8 mouse cellular contexts compared by ENCODE assay signal in genomic region chr14:58075433-58076029, GRCm38 (mm10). TPM values are rescaled to one million over a fixed set of nuclear protein-coding genes. Genes with fewer than 3 reads are reported as not detected.
A peak's percentile ranks its signal among the peaks of the same experiment; 100 is the strongest.
DNase-seq lines count a peak whose midpoint lies in the region; ATAC-seq and TF ChIP-seq lines count a peak whose summit lies in the region.
"Had no signal": no experiment of that assay in that cellular context is flagged by ENCODE, and none has a peak within 500 bp of the region (broad histone marks: within the 10 kb centered on the region; RNA-seq: fewer than 3 reads in every experiment).

No protein-coding gene starts in this region.

- H3K27ac ChIP-seq in ES-E14 (ENCODE audit: insufficient read depth, low read depth, low read length, poor library complexity, severe bottlenecking), result no peak overlapping the region
- peak overlapping the region; percentile 64 for H3K27ac ChIP-seq in embryonic facial prominence, embryonic 13.5 days
- peak overlapping the region; percentile 77 for H3K27ac ChIP-seq in hindbrain, embryonic 11.5 days (ENCODE audit: low read depth, low read length)

- peak overlapping the region; percentile 64 to 78 for H3K4me3 ChIP-seq in ES-E14 (ENCODE audit: insufficient read depth in 1 of 2, low read depth in 1 of 2, low read length in 2 of 2, poor library complexity in 1 of 2, severe bottlenecking in 1 of 2)
- peak overlapping the region; percentile 57 for H3K4me3 ChIP-seq in embryonic facial prominence, embryonic 13.5 days
- peak overlapping the region; percentile 57 for H3K4me3 ChIP-seq in hindbrain, embryonic 11.5 days (ENCODE audit: low read depth, low read length)

- WGBS in embryonic facial prominence, embryonic 13.5 days, result under 1% methylated on average over 31 of the region's 31 CpGs
- WGBS in hindbrain, embryonic 11.5 days, result 2% methylated on average over 29 of the region's 31 CpGs

- no peak overlapping the region for H3K9ac ChIP-seq in ES-E14 (ENCODE audit: insufficient read depth, low read depth, low read length, poor library complexity, severe bottlenecking)
- peak overlapping the region; percentile 69 for H3K9ac ChIP-seq in embryonic facial prominence, embryonic 13.5 days
- peak overlapping the region; percentile 64 for H3K9ac ChIP-seq in hindbrain, embryonic 11.5 days (ENCODE audit: low read depth, low read length)

- ATAC-seq in embryonic facial prominence, embryonic 13.5 days (ENCODE audit: insufficient number of reproducible peaks, insufficient read depth, low FRiP score, low TSS enrichment, low read depth), result no peak
- peak; percentile 49 for ATAC-seq in hindbrain, embryonic 11.5 days (ENCODE audit: low FRiP score)

- H3K9me3 ChIP-seq in ES-E14 (ENCODE audit: control insufficient read depth, insufficient read depth, low read depth, low read length), result no peaks in the 10 kb centered on the region
- no peaks in the 10 kb centered on the region for H3K9me3 ChIP-seq in embryonic facial prominence, embryonic 13.5 days
- no peaks in the 10 kb centered on the region for H3K9me3 ChIP-seq in hindbrain, embryonic 11.5 days (ENCODE audit: control insufficient read depth, low read length)

- no peaks in the 10 kb centered on the region for H3K4me1 ChIP-seq in ES-E14 (ENCODE audit: control insufficient read depth in 2 of 2, insufficient read depth in 2 of 2, low read length in 2 of 2, poor library complexity in 1 of 2)
- peaks cover 50% of the 10 kb centered on the region for H3K4me1 ChIP-seq in embryonic facial prominence, embryonic 13.5 days
- peaks cover 11% of the 10 kb centered on the region for H3K4me1 ChIP-seq in hindbrain, embryonic 11.5 days (replicated peaks; ENCODE audit: control insufficient read depth, insufficient read depth, low read length)

- DNase-seq in ES-E14 (ENCODE audit: low read depth, low spot score), result no peak
- DNase-seq in adrenal gland, postnatal 10 days, result peak; percentile 61
- peak; percentile 64 for DNase-seq in hindbrain, embryonic 11.5 days (ENCODE audit: low spot score)
- DNase-seq in left cerebral cortex, postnatal 36 days (ENCODE audit: low spot score in 2 of 2), result peak; percentile 46 to 53
- peak; percentile 29 for DNase-seq in naive thymus-derived CD4-positive, alpha-beta T cell, adult 2 months (ENCODE audit: low read depth)
- DNase-seq in ovary, postnatal 36 days (ENCODE audit: low spot score), result no peak

- in situ Hi-C loops in ES-E14 (cut with MboI; ENCODE audit: low sequenced_read_pairs in 2 of 2, unreplicated experiment in 2 of 2), result loop anchor here in 1 of 2 experiments (10.0 kb wide), 1 partner anchor 331 kb away; the partner anchor contains the start of gene Gm49361

- no peaks in the 10 kb centered on the region for H3K36me3 ChIP-seq in ES-E14 (ENCODE audit: control insufficient read depth, insufficient read depth, low read length, poor library complexity, severe bottlenecking)
- H3K36me3 ChIP-seq in embryonic facial prominence, embryonic 13.5 days, result no peaks in the 10 kb centered on the region
- H3K36me3 ChIP-seq in hindbrain, embryonic 11.5 days (ENCODE audit: control insufficient read depth, insufficient read depth, low read length), result no peaks in the 10 kb centered on the region

- peak overlapping the region; percentile 94 for H3K4me2 ChIP-seq in embryonic facial prominence, embryonic 13.5 days
- peak overlapping the region; percentile 84 for H3K4me2 ChIP-seq in hindbrain, embryonic 11.5 days (replicated peaks; ENCODE audit: low read depth, low read length)

- peaks cover 92% of the 10 kb centered on the region for H3K27me3 ChIP-seq in embryonic facial prominence, embryonic 13.5 days
- H3K27me3 ChIP-seq in hindbrain, embryonic 11.5 days (ENCODE audit: control insufficient read depth, insufficient read depth, low read length), result peaks cover 56% of the 10 kb centered on the region

- intact Hi-C loops in left cerebral cortex, postnatal 36 days (cut with DNase I), result loop anchor here (2.0 kb wide), 1 partner anchor 127 kb away; no protein-coding TSS in a partner anchor

TF ChIP-seq in ES-E14, 5 proteins besides CTCF, POLR2A, EP300 and RAD21:
- TF ChIP-seq HCFC1 (IDR thresholded peaks at IDR 0.05; ENCODE audit: borderline replicate concordance, insufficient read depth, low read length) (no peak), ZC3H11A (IDR thresholded peaks at IDR 0.05; ENCODE audit: borderline replicate concordance, low read depth, low read length) (no peak), ZNF384 (IDR thresholded peaks at IDR 0.05; ENCODE audit: low read depth, low read length) (no peak), CHD2 (IDR thresholded peaks at IDR 0.05; ENCODE audit: low read depth, low read length) (no peak), MAFK (IDR thresholded peaks at IDR 0.05; ENCODE audit: insufficient read depth, low read depth, low read length) (no peak)

RNA-seq across cellular contexts. Expression of gene Fgf9, which starts 5.2 kb away (rescaled TPM):
- not detected in 2 replicates for total RNA-seq in ES-E14 (2012; rRNA removed)
- total RNA-seq in adrenal gland, postnatal 10 days (2021), result 10 to 100 TPM; 14.7 to 14.8 TPM
- polyA plus RNA-seq in embryonic facial prominence, embryonic 13.5 days (2015; fragmentation: Nextera tagmentation; extraction: Ambion mirVana), result 7.5 and 10.4 TPM in 2 replicates
- polyA plus RNA-seq in hindbrain, embryonic 11.5 days (2014; fragmentation: Nextera tagmentation; extraction: Ambion mirVana), result 4.7 and 6.6 TPM in 2 replicates
- total RNA-seq in left cerebral cortex, postnatal 36 days (2021), result 10 to 100 TPM; 20.3 to 23.4 TPM
- polyA plus RNA-seq: erythroblast, embryonic 14.5 days had no signal

Comparison
In these comparisons a context has a peak if more than half of its experiments do, and no peak if none do; other contexts are left out.
1. DNase-seq: peak in adrenal gland, postnatal 10 days (single experiment), hindbrain, embryonic 11.5 days (single experiment), left cerebral cortex, postnatal 36 days (2 of 2) and naive thymus-derived CD4-positive, alpha-beta T cell, adult 2 months (single experiment); none in ES-E14 (single experiment) and ovary, postnatal 36 days (single experiment).
2. RNA of gene Fgf9, which starts 5.2 kb away (total RNA-seq): 20.3 to 23.4 TPM in left cerebral cortex, postnatal 36 days and 14.7 to 14.8 TPM in adrenal gland, postnatal 10 days; not detected in ES-E14; every median in the first group is over 10 times any median in the second.
3. Peak in every context shown above with its lines, with median percentiles within 50 percentile points of each other: H3K4me3 ChIP-seq.